In genomic region chr8:11459016-11459415, GRCm38 (mm10) we compare ENCODE assay signal across 12 mouse cellular contexts. TPM values are rescaled to one million over a fixed set of nuclear protein-coding genes. Genes with fewer than 3 reads are reported as not detected.
DNase-seq lines count a peak whose midpoint lies in the region; ATAC-seq and TF ChIP-seq lines count a peak whose summit lies in the region.
"Had no signal": no experiment of that assay in that cellular context is flagged by ENCODE, and none has a peak within 500 bp of the region (broad histone marks: within the 10 kb centered on the region; RNA-seq: fewer than 3 reads in every experiment).

No protein-coding gene starts in this region.

- H3K9ac ChIP-seq in hindbrain, postnatal 0 days (replicated peaks; ENCODE audit: low read length) = no peak overlapping the region
- H3K9ac ChIP-seq in liver, embryonic 16.5 days (ENCODE audit: low read depth, low read length) = no peak overlapping the region
- H3K9ac ChIP-seq: forebrain, embryonic 12.5 days; neural tube, embryonic 12.5 days had no signal

- H3K4me2 ChIP-seq in hindbrain, postnatal 0 days (ENCODE audit: low read depth, low read length) = no peak overlapping the region
- H3K4me2 ChIP-seq in liver, embryonic 16.5 days (ENCODE audit: low read depth, low read length) = peak overlapping the region; percentile 40
- H3K4me2 ChIP-seq: forebrain, embryonic 12.5 days; neural tube, embryonic 12.5 days had no signal

- peak; percentile 30 for DNase-seq in hindbrain, embryonic 10.5 days (ENCODE audit: low spot score)
- no peak for DNase-seq in hindbrain, postnatal 0 days (ENCODE audit: low spot score)
- peak; percentile 61 for DNase-seq in embryonic facial prominence, embryonic 10.5 days (ENCODE audit: low spot score)
- peak; percentile 77 for DNase-seq in kidney, adult 9 months
- no peak for DNase-seq in spleen, postnatal 10 days (ENCODE audit: low spot score in 2 of 2)
- no peak for DNase-seq in right cerebral cortex, postnatal 4 days
- DNase-seq: cerebellum, adult 2 months; thymus, postnatal 4 days had no signal

- peak overlapping the region; percentile 26; the same call in 1 of the 2 replicates for H3K27ac ChIP-seq in hindbrain, embryonic 10.5 days
- no peak overlapping the region for H3K27ac ChIP-seq in hindbrain, postnatal 0 days
- peak overlapping the region; percentile 65 for H3K27ac ChIP-seq in embryonic facial prominence, embryonic 10.5 days (replicated peaks)
- H3K27ac ChIP-seq in liver, embryonic 16.5 days (ENCODE audit: low read length) = peak overlapping the region; percentile 80
- H3K27ac ChIP-seq: forebrain, embryonic 12.5 days; neural tube, embryonic 12.5 days had no signal

- no peaks in the 10 kb centered on the region; the same call in 1 of the 2 replicates for H3K9me3 ChIP-seq in hindbrain, embryonic 10.5 days
- H3K9me3 ChIP-seq in hindbrain, postnatal 0 days (ENCODE audit: low read length) = no peaks in the 10 kb centered on the region
- no peaks in the 10 kb centered on the region for H3K9me3 ChIP-seq in embryonic facial prominence, embryonic 10.5 days
- no peaks in the 10 kb centered on the region for H3K9me3 ChIP-seq in liver, embryonic 16.5 days (replicated peaks; ENCODE audit: control insufficient read depth, low read length)
- H3K9me3 ChIP-seq: forebrain, embryonic 12.5 days; neural tube, embryonic 12.5 days had no signal

- peaks cover 30% of the 10 kb centered on the region for H3K4me1 ChIP-seq in hindbrain, embryonic 10.5 days (replicated peaks)
- no peaks in the 10 kb centered on the region for H3K4me1 ChIP-seq in hindbrain, postnatal 0 days (ENCODE audit: insufficient read depth, low read length)
- H3K4me1 ChIP-seq in embryonic facial prominence, embryonic 10.5 days = peaks cover 39% of the 10 kb centered on the region
- H3K4me1 ChIP-seq in liver, embryonic 16.5 days (ENCODE audit: control insufficient read depth, low read depth, low read length) = peaks cover 6% of the 10 kb centered on the region

- WGBS in hindbrain, embryonic 10.5 days = 47% methylated on average over 5 of the region's 5 CpGs
- 51% methylated on average over 5 of the region's 5 CpGs for WGBS in hindbrain, postnatal 0 days
- WGBS in embryonic facial prominence, embryonic 10.5 days = 23% methylated on average over 5 of the region's 5 CpGs
- WGBS in liver, embryonic 16.5 days (ENCODE audit: insufficient replicate concordance) = 50% methylated on average over 5 of the region's 5 CpGs

- H3K27me3 ChIP-seq in hindbrain, embryonic 10.5 days (ENCODE audit: insufficient read depth, poor library complexity, severe bottlenecking) = peaks cover 1% of the 10 kb centered on the region; the same call in 1 of the 2 replicates
- H3K27me3 ChIP-seq in hindbrain, postnatal 0 days (ENCODE audit: insufficient read depth, low read length) = no peaks in the 10 kb centered on the region
- peaks cover 5% of the 10 kb centered on the region; the same call in 1 of the 2 replicates for H3K27me3 ChIP-seq in embryonic facial prominence, embryonic 10.5 days (replicated peaks; ENCODE audit: low read depth, poor library complexity, severe bottlenecking)
- no peaks in the 10 kb centered on the region for H3K27me3 ChIP-seq in liver, embryonic 16.5 days (ENCODE audit: control insufficient read depth, insufficient read depth, low read depth, low read length)
- H3K27me3 ChIP-seq: forebrain, embryonic 12.5 days; neural tube, embryonic 12.5 days had no signal

- ATAC-seq in hindbrain, postnatal 0 days = no peak
- ATAC-seq in liver, embryonic 16.5 days (ENCODE audit: low read depth) = peak; percentile 80
- ATAC-seq in cerebellum, adult (ENCODE audit: insufficient number of reproducible peaks, low FRiP score, low TSS enrichment) = no peak

- H3K4me3 ChIP-seq in hindbrain, embryonic 10.5 days = no peak overlapping the region
- H3K4me3 ChIP-seq in hindbrain, postnatal 0 days (ENCODE audit: low read length) = no peak overlapping the region
- no peak overlapping the region for H3K4me3 ChIP-seq in embryonic facial prominence, embryonic 10.5 days
- no peak overlapping the region for H3K4me3 ChIP-seq in liver, embryonic 16.5 days (ENCODE audit: low read depth, low read length)
- H3K4me3 ChIP-seq: forebrain, embryonic 12.5 days; neural tube, embryonic 12.5 days had no signal

- no peaks in the 10 kb centered on the region for H3K36me3 ChIP-seq in hindbrain, embryonic 10.5 days
- H3K36me3 ChIP-seq in hindbrain, postnatal 0 days (ENCODE audit: insufficient read depth, low read length) = no peaks in the 10 kb centered on the region
- no peaks in the 10 kb centered on the region for H3K36me3 ChIP-seq in embryonic facial prominence, embryonic 10.5 days (replicated peaks)
- H3K36me3 ChIP-seq in liver, embryonic 16.5 days (ENCODE audit: control insufficient read depth, insufficient read depth) = no peaks in the 10 kb centered on the region
- H3K36me3 ChIP-seq: forebrain, embryonic 12.5 days; neural tube, embryonic 12.5 days had no signal

- no peak for TF ChIP-seq CTCF in hindbrain, postnatal 0 days (IDR thresholded peaks at IDR 0.05; ENCODE audit: low read depth)

RNA-seq across cellular contexts. Expression of gene Rab20, which starts 19.5 kb away (rescaled TPM):
- 1.0 and 1.9 TPM in 2 replicates for polyA plus RNA-seq in hindbrain, embryonic 10.5 days (2016; fragmentation: Nextera tagmentation; extraction: Ambion mirVana)
- total RNA-seq in hindbrain, postnatal 0 days (2014; rRNA removed) = 0.58 and 4.7 TPM in 2 replicates
- polyA plus RNA-seq in hindbrain, postnatal 0 days (2015; fragmentation: Nextera tagmentation; extraction: Ambion mirVana) = 2.2 and 3.1 TPM in 2 replicates
- polyA plus RNA-seq in embryonic facial prominence, embryonic 10.5 days (2016; fragmentation: Nextera tagmentation; extraction: Ambion mirVana) = 1.4 and 2.5 TPM in 2 replicates
- 6.3 and 7.4 TPM in 2 replicates for polyA plus RNA-seq in liver, embryonic 16.5 days (2015; fragmentation: Nextera tagmentation; extraction: Ambion mirVana)

RNA-seq across cellular contexts. Expression of gene Naxd, which starts 38.3 kb away (rescaled TPM):
- 110 and 127 TPM in 2 replicates for polyA plus RNA-seq in hindbrain, embryonic 10.5 days (2016; fragmentation: Nextera tagmentation; extraction: Ambion mirVana)
- 86.9 and 115 TPM in 2 replicates for total RNA-seq in hindbrain, postnatal 0 days (2014; rRNA removed)
- polyA plus RNA-seq in hindbrain, postnatal 0 days (2015; fragmentation: Nextera tagmentation; extraction: Ambion mirVana) = 125 and 129 TPM in 2 replicates
- 106 and 114 TPM in 2 replicates for polyA plus RNA-seq in embryonic facial prominence, embryonic 10.5 days (2016; fragmentation: Nextera tagmentation; extraction: Ambion mirVana)
- 37.0 and 38.0 TPM in 2 replicates for polyA plus RNA-seq in liver, embryonic 16.5 days (2015; fragmentation: Nextera tagmentation; extraction: Ambion mirVana)

Comparison
In these comparisons a context has a peak if more than half of its experiments do, and no peak if none do; other contexts are left out.
1. DNase-seq: peak in hindbrain, embryonic 10.5 days (single experiment), embryonic facial prominence, embryonic 10.5 days (single experiment) and kidney, adult 9 months (single experiment); none in hindbrain, postnatal 0 days (single experiment), spleen, postnatal 10 days (0 of 2) and right cerebral cortex, postnatal 4 days (single experiment).